Mouse (Mus musculus) cerebellum, adult 9-10 months (tissue): ENCODE data around the gene Adcy9.
A peak's percentile ranks its signal among the peaks of the same experiment; 100 is the strongest.

Experiments used
- DNase-seq: peaks from one replicate; pipeline ENCODE4 v3.0.0; 2022

Adcy9 gene

GRCm38 (mm10) chr16:4316094-4316474, 104.2 kb downstream of the Adcy9 start:
- peak; percentile 94 for DNase-seq

- DNase-seq: no peak
Measured at GRCm38 (mm10) chr16:4315352-4316093, 104.8 kb downstream of the Adcy9 start.

GRCm38 (mm10) chr16:4314891-4315290, 105.4 kb downstream of the Adcy9 start:
- no peak for DNase-seq

- no peak for DNase-seq
Measured at GRCm38 (mm10) chr16:4312018-4312417, 108.3 kb downstream of the Adcy9 start.

GRCm38 (mm10) chr16:4311608-4312007, 108.7 kb downstream of the Adcy9 start:
- DNase-seq: no peak

- DNase-seq: no peak
Measured at GRCm38 (mm10) chr16:4307795-4308194, 112.5 kb downstream of the Adcy9 start.

- peak; percentile 60 for DNase-seq
Measured at GRCm38 (mm10) chr16:4304176-4304922, 115.9 kb downstream of the Adcy9 start.

GRCm38 (mm10) chr16:4303554-4303953, 116.7 kb downstream of the Adcy9 start:
- DNase-seq: no peak

GRCm38 (mm10) chr16:4300280-4300679, 120.0 kb downstream of the Adcy9 start:
- no peak for DNase-seq

- DNase-seq: no peak
Measured at GRCm38 (mm10) chr16:4293259-4293658, 127.0 kb downstream of the Adcy9 start.

GRCm38 (mm10) chr16:4289507-4289906, 130.8 kb downstream of the Adcy9 start:
- peak; percentile 58 for DNase-seq

- DNase-seq: no peak
Measured at GRCm38 (mm10) chr16:4286593-4286992, 133.7 kb downstream of the Adcy9 start.

GRCm38 (mm10) chr16:4285257-4285656, 135.0 kb downstream of the Adcy9 start:
- no peak for DNase-seq

GRCm38 (mm10) chr16:4283267-4283851, 136.9 kb downstream of the Adcy9 start:
- no peak for DNase-seq

- DNase-seq: no peak
Measured at GRCm38 (mm10) chr16:4281470-4281869, 138.8 kb downstream of the Adcy9 start.

- no peak for DNase-seq
Measured at GRCm38 (mm10) chr16:4280949-4281348, 139.3 kb downstream of the Adcy9 start.

- DNase-seq: no peak
Measured at GRCm38 (mm10) chr16:4279601-4280000, 140.7 kb downstream of the Adcy9 start.

GRCm38 (mm10) chr16:4276621-4277020, 143.7 kb downstream of the Adcy9 start:
- DNase-seq: no peak

- DNase-seq: no peak
Measured at GRCm38 (mm10) chr16:4276151-4276550, 144.1 kb downstream of the Adcy9 start.

- DNase-seq: no peak
Measured at GRCm38 (mm10) chr16:4273702-4274476, 146.4 kb downstream of the Adcy9 start.

GRCm38 (mm10) chr16:4272254-4272653, 148.0 kb downstream of the Adcy9 start:
- no peak for DNase-seq

GRCm38 (mm10) chr16:4270911-4271310, 149.4 kb downstream of the Adcy9 start:
- DNase-seq: no peak
